Mouse (Mus musculus): ENCODE results near the gene Dnajc14. TPM values are rescaled to one million over a fixed set of nuclear protein-coding genes. Genes with fewer than 3 reads are reported as not detected.
A peak's percentile ranks its signal among the peaks of the same experiment; 100 is the strongest.

The Dnajc14 gene
- total and polyA plus RNA-seq, 2 experiments from 2014 or later = 34.6 to 39.4 TPM

DNA sequence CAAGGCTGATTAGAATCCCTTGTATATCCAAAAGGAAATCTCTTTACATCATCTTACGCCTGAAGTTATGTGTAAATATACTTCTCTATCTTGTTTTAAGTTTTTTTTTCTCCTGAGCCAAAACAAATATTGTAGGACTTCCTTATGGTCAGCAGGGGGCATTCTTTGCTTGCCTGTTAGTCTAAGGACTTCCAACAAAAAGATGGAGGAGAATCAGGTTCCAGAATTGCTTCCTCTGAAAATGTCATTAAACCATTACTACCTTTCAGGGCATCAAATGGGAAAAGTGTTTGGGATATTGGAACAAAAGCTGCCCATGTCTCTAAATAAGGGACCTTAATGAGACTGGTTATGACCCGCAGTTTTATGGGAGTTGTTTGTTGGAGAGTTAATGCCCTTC, 41.7 kb downstream of the Dnajc14 start:
- WGBS = 60% methylated on average over 2 of the region's 2 CpGs
- H3K27me3 ChIP-seq (ENCODE audit: insufficient read depth, low read length) = no peaks in the 10 kb centered on the region
- H3K27ac ChIP-seq (ENCODE audit: low read depth, low read length) = no peak overlapping the region
- H3K4me2 ChIP-seq (ENCODE audit: low read depth, low read length, poor library complexity, severe bottlenecking) = no peak overlapping the region
- ATAC-seq (ENCODE audit: low FRiP score) (no peak), DNase-seq (ENCODE audit: low spot score) (peak; percentile 75)
- no peak overlapping the region for H3K9ac ChIP-seq (replicated peaks; ENCODE audit: low read length, poor library complexity, severe bottlenecking)
- peak; percentile 77 for TF ChIP-seq CTCF (IDR thresholded peaks at IDR 0.05)
- peaks cover 4% of the 10 kb centered on the region for H3K36me3 ChIP-seq (ENCODE audit: insufficient read depth, low read length)
- H3K4me3 ChIP-seq (ENCODE audit: low read depth, low read length) = no peak overlapping the region
- H3K9me3 ChIP-seq (ENCODE audit: low read length) = no peaks in the 10 kb centered on the region
- H3K4me1 ChIP-seq (ENCODE audit: insufficient read depth, low read length) = no peaks in the 10 kb centered on the region

- peaks cover 3% of the 10 kb centered on the region; the same call in 1 of the 2 replicates for H3K36me3 ChIP-seq (ENCODE audit: insufficient read depth, low read length)
- ATAC-seq (ENCODE audit: low FRiP score) = no peak
- WGBS = 94% methylated on average over 4 of the region's 4 CpGs
Observed at GRCm38 (mm10) chr10:128846664-128847063, 42.8 kb downstream of the Dnajc14 start.

DNA sequence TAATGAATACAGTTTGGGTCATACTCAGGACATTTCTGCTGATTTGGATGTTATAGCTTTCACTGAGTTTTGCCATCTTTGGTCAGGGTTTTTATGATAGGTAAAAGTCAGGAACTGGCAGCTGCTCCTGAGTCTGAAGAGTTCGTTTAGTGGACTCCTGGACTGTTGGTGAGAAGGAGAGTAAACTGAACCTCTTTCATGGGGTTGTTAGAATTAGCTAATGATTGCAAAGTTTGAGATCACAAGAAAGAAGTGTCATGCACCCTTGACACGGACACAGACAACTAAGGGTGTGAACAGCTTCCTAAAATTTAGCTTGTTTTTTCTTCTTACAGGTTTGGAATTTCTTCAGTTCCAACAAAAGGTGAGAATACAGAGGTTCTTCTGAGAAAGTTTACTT, 44.6 kb downstream of the Dnajc14 start:
- no peak overlapping the region for H3K4me3 ChIP-seq (ENCODE audit: low read depth, low read length)

More at GRCm38 (mm10) chr10:128846664-128847063, 42.8 kb downstream of the Dnajc14 start:
- Histone ChIP-seq H3K4me1 (ENCODE audit: insufficient read depth, low read length) (no peaks in the 10 kb centered on the region), H3K27ac (ENCODE audit: low read depth, low read length) (no peak overlapping the region), H3K9me3 (ENCODE audit: low read length) (no peaks in the 10 kb centered on the region), H3K4me3 (ENCODE audit: low read depth, low read length) (no peak overlapping the region), H3K27me3 (ENCODE audit: insufficient read depth, low read length) (no peaks in the 10 kb centered on the region), H3K4me2 (ENCODE audit: low read depth, low read length, poor library complexity, severe bottlenecking) (no peak overlapping the region), H3K9ac (replicated peaks; ENCODE audit: low read length, poor library complexity, severe bottlenecking) (no peak overlapping the region)
- no peak for TF ChIP-seq CTCF (IDR thresholded peaks at IDR 0.05)
- no peak for DNase-seq (ENCODE audit: low spot score)

DNA sequence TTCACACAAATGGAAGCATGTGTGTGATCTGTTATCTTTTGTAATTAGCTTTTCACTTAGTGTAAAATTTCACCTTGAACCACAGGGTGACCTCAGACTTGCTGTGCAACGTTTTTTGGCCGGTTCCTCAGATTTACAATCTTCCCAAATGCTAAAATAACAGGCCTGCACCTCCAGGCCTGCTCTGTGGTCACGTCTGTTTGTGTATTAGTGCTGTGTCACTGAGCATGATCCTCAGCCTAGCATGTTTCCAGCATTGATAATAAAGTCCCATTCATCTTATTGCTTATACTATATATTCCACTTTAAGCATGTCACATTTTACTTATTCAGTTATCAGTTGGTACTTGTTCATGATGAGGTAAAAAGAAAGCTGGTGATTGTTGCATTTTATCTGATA, 46.5 kb downstream of the Dnajc14 start:
- Histone ChIP-seq H3K4me3 (ENCODE audit: low read depth, low read length) (no peak overlapping the region), H3K4me1 (ENCODE audit: insufficient read depth, low read length) (no peaks in the 10 kb centered on the region), H3K27me3 (ENCODE audit: insufficient read depth, low read length) (no peaks in the 10 kb centered on the region), H3K27ac (ENCODE audit: low read depth, low read length) (no peak overlapping the region), H3K9ac (replicated peaks; ENCODE audit: low read length, poor library complexity, severe bottlenecking) (no peak overlapping the region), H3K9me3 (ENCODE audit: low read length) (no peaks in the 10 kb centered on the region), H3K4me2 (ENCODE audit: low read depth, low read length, poor library complexity, severe bottlenecking) (no peak overlapping the region), H3K36me3 (ENCODE audit: insufficient read depth, low read length) (no peaks in the 10 kb centered on the region; the same call in 1 of the 2 replicates)
- ATAC-seq (ENCODE audit: low FRiP score) (no peak), DNase-seq (ENCODE audit: low spot score) (no peak)
- WGBS = 76% methylated on average over 3 of the region's 3 CpGs
- no peak for TF ChIP-seq CTCF (IDR thresholded peaks at IDR 0.05)

More for the DNA sequence above, 44.6 kb downstream of the Dnajc14 start:
- no peaks in the 10 kb centered on the region for H3K4me1 ChIP-seq (ENCODE audit: insufficient read depth, low read length)
- TF ChIP-seq CTCF (IDR thresholded peaks at IDR 0.05) = no peak
- no peak for ATAC-seq (ENCODE audit: low FRiP score)
- H3K36me3 ChIP-seq (ENCODE audit: insufficient read depth, low read length) = no peaks in the 10 kb centered on the region; the same call in 1 of the 2 replicates
- H3K27ac ChIP-seq (ENCODE audit: low read depth, low read length) = no peak overlapping the region
- no peaks in the 10 kb centered on the region for H3K27me3 ChIP-seq (ENCODE audit: insufficient read depth, low read length)
- WGBS = 81% methylated on average over 2 of the region's 2 CpGs
- no peak overlapping the region for H3K4me2 ChIP-seq (ENCODE audit: low read depth, low read length, poor library complexity, severe bottlenecking)
- no peak for DNase-seq (ENCODE audit: low spot score)
- no peak overlapping the region for H3K9ac ChIP-seq (replicated peaks; ENCODE audit: low read length, poor library complexity, severe bottlenecking)
- H3K9me3 ChIP-seq (ENCODE audit: low read length) = no peaks in the 10 kb centered on the region

- TF ChIP-seq CTCF (IDR thresholded peaks at IDR 0.05) = no peak
- H3K4me1 ChIP-seq (ENCODE audit: insufficient read depth, low read length) = no peaks in the 10 kb centered on the region
- no peak overlapping the region for H3K4me2 ChIP-seq (ENCODE audit: low read depth, low read length, poor library complexity, severe bottlenecking)
- no peak overlapping the region for H3K9ac ChIP-seq (replicated peaks; ENCODE audit: low read length, poor library complexity, severe bottlenecking)
- H3K27ac ChIP-seq (ENCODE audit: low read depth, low read length) = no peak overlapping the region
- peaks cover 6% of the 10 kb centered on the region; the same call in 1 of the 2 replicates for H3K36me3 ChIP-seq (ENCODE audit: insufficient read depth, low read length)
- DNase-seq (ENCODE audit: low spot score) = no peak
- no peaks in the 10 kb centered on the region for H3K9me3 ChIP-seq (ENCODE audit: low read length)
- no peaks in the 10 kb centered on the region for H3K27me3 ChIP-seq (ENCODE audit: insufficient read depth, low read length)
- H3K4me3 ChIP-seq (ENCODE audit: low read depth, low read length) = no peak overlapping the region
- no peak for ATAC-seq (ENCODE audit: low FRiP score)
Observed at GRCm38 (mm10) chr10:128861176-128861575, 57.3 kb downstream of the Dnajc14 start.

- Histone ChIP-seq H3K36me3 (ENCODE audit: insufficient read depth, low read length) (peaks cover 13% of the 10 kb centered on the region; the same call in 1 of the 2 replicates), H3K27ac (ENCODE audit: low read depth, low read length) (no peak overlapping the region), H3K27me3 (ENCODE audit: insufficient read depth, low read length) (no peaks in the 10 kb centered on the region), H3K4me1 (ENCODE audit: insufficient read depth, low read length) (no peaks in the 10 kb centered on the region), H3K9me3 (ENCODE audit: low read length) (no peaks in the 10 kb centered on the region), H3K9ac (replicated peaks; ENCODE audit: low read length, poor library complexity, severe bottlenecking) (no peak overlapping the region), H3K4me2 (ENCODE audit: low read depth, low read length, poor library complexity, severe bottlenecking) (no peak overlapping the region), H3K4me3 (ENCODE audit: low read depth, low read length) (no peak overlapping the region)
- 85% methylated on average over 3 of the region's 3 CpGs for WGBS
- DNase-seq (ENCODE audit: low spot score) (no peak), ATAC-seq (ENCODE audit: low FRiP score) (no peak)
- TF ChIP-seq CTCF (IDR thresholded peaks at IDR 0.05) = peak; percentile 42
Observed at GRCm38 (mm10) chr10:128866042-128866441, 62.2 kb downstream of the Dnajc14 start.

All from midbrain, postnatal 0 days (tissue).